Mouse (Mus musculus) midbrain, embryonic 15.5 days (tissue): ENCODE measurements at regions not wholly inside any gene's neighbourhood (a gene's known extent, or its start where the extent isn't known, plus 50 kb on each side); places are given as distances from the start of the nearest gene placed in this dataset.

ENCODE experiments used
- ATAC-seq: fragments of 200-750 bp; cut with Nextera tagmentation; replicated peaks from 2 replicates; pipeline ENCODE4 v1.8.0; 2017; ENCODE audit warnings: moderate TSS enrichment
- H3K27ac ChIP-seq: fragments of 300-500 bp; sonication (generic); 2 replicates; pipeline ENCODE4 v1.5.1; 2015; ENCODE audit warnings: mild to moderate bottlenecking, inconsistent platforms
- H3K27me3 ChIP-seq: fragments of 300-500 bp; sonication (generic); replicated peaks from 2 replicates; pipeline ENCODE4 v1.6.1; 2015; ENCODE audit warnings: inconsistent platforms
- H3K36me3 ChIP-seq: fragments of 300-500 bp; sonication (generic); replicated peaks from 2 replicates; pipeline ENCODE4 v1.6.1; 2015; ENCODE audit warnings: inconsistent platforms
- H3K4me1 ChIP-seq: fragments of 300-500 bp; sonication (generic); 2 replicates; pipeline ENCODE4 v1.6.1; 2015; ENCODE audit warnings: inconsistent platforms
- H3K4me2 ChIP-seq: fragments of 300-500 bp; sonication (generic); 2 replicates; pipeline ENCODE4 v1.6.1; 2015; ENCODE audit warnings: inconsistent platforms, mild to moderate bottlenecking, moderate library complexity
- H3K4me3 ChIP-seq: fragments of 300-500 bp; sonication (generic); 2 replicates; pipeline ENCODE4 v1.5.1; 2015; ENCODE audit warnings: mild to moderate bottlenecking, inconsistent platforms
- H3K9ac ChIP-seq: fragments of 300-500 bp; sonication (generic); 2 replicates; pipeline ENCODE4 v1.6.1; 2015; ENCODE audit warnings: mild to moderate bottlenecking, inconsistent platforms
- H3K9me3 ChIP-seq: fragments of 300-500 bp; sonication (generic); 2 replicates; pipeline ENCODE4 v1.6.1; 2016; ENCODE audit warnings: inconsistent platforms
- WGBS: fragments of 180-500 bp; shearing (Covaris S2); methylation state at CpG from one replicate; pipeline ENCODE4 v1.1.7; 2015; ENCODE audit warnings: mixed read lengths; 5-methylcytosine and 5-hydroxymethylcytosine counted together

DNA sequence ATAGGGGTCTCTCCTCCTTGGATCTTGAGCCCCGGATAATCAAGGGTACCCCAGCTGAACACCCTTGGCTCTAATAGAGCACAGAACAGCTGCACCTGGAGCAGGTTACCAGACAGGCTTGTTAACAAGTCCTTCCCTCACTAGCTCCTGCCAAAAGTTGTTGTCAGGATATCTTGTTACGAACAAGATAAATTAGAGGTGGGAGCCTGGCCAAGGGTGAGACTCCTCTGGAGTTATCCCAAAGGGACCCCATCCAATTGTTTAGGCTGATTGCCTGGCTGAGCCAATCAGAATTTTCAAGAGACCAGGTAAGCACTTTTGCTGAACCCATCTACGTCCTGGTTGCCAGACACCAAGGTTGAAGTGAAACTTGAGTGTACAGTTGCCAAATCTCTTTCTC lies 465.2 kb upstream of the Gm19410 start:
- H3K4me3 ChIP-seq = no peak overlapping the region
- WGBS = 71% methylated on average over 3 of the region's 3 CpGs
- no peak for ATAC-seq
- H3K4me2 ChIP-seq = no peak overlapping the region
- no peak overlapping the region for H3K9ac ChIP-seq
- H3K9me3 ChIP-seq = no peaks in the 10 kb centered on the region
- no peak overlapping the region for H3K27ac ChIP-seq
- H3K4me1 ChIP-seq = no peaks in the 10 kb centered on the region
- H3K36me3 ChIP-seq = no peaks in the 10 kb centered on the region
- no peaks in the 10 kb centered on the region for H3K27me3 ChIP-seq

- 72% methylated on average over 10 of the region's 10 CpGs for WGBS
- H3K9ac ChIP-seq = no peak overlapping the region
- H3K27ac ChIP-seq = no peak overlapping the region
- ATAC-seq = 0 out of 2 replicates have a peak, but pooled peaks have one; percentile 56
- H3K27me3 ChIP-seq = no peaks in the 10 kb centered on the region
- no peak overlapping the region for H3K4me3 ChIP-seq
- no peaks in the 10 kb centered on the region for H3K36me3 ChIP-seq
- no peaks in the 10 kb centered on the region for H3K9me3 ChIP-seq
- H3K4me2 ChIP-seq = no peak overlapping the region
- H3K4me1 ChIP-seq = no peaks in the 10 kb centered on the region
Measured at GRCm38 (mm10) chr8:35300881-35301521, 464.6 kb upstream of the Gm19410 start.

DNA sequence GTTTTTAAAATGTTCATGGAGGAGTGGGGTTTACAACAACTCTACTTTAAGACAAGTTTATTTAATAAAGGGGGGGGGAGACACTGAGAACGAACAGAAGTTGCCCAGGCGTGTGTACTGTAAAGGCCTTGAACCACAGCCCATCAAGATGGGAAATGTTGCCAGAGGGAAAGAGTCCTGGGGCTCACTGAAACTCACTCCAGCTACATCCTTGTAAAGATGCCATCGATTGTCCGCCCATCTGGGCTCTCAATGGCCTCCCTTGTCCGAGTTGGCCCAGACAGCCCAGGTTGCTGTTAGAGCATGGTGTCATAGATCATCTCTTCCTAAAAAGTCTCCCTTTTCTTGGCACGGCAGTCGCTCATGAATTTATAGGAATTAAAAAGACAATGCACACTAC lies 462.7 kb upstream of the Gm19410 start:
- Histone ChIP-seq H3K36me3 (no peaks in the 10 kb centered on the region), H3K27me3 (no peaks in the 10 kb centered on the region), H3K9me3 (no peaks in the 10 kb centered on the region), H3K4me2 (no peak overlapping the region), H3K4me1 (no peaks in the 10 kb centered on the region), H3K9ac (no peak overlapping the region), H3K27ac (no peak overlapping the region), H3K4me3 (no peak overlapping the region)
- 96% methylated on average over 7 of the region's 7 CpGs for WGBS
- ATAC-seq = no peak

GRCm38 (mm10) chr8:35321270-35321865 lies 444.2 kb upstream of the Gm19410 start:
- Histone ChIP-seq H3K9ac (no peak overlapping the region), H3K4me3 (no peak overlapping the region), H3K9me3 (no peaks in the 10 kb centered on the region), H3K4me2 (no peak overlapping the region), H3K27me3 (no peaks in the 10 kb centered on the region), H3K4me1 (no peaks in the 10 kb centered on the region), H3K36me3 (no peaks in the 10 kb centered on the region), H3K27ac (no peak overlapping the region)
- ATAC-seq = no peak
- WGBS = 84% methylated on average over 10 of the region's 10 CpGs

DNA sequence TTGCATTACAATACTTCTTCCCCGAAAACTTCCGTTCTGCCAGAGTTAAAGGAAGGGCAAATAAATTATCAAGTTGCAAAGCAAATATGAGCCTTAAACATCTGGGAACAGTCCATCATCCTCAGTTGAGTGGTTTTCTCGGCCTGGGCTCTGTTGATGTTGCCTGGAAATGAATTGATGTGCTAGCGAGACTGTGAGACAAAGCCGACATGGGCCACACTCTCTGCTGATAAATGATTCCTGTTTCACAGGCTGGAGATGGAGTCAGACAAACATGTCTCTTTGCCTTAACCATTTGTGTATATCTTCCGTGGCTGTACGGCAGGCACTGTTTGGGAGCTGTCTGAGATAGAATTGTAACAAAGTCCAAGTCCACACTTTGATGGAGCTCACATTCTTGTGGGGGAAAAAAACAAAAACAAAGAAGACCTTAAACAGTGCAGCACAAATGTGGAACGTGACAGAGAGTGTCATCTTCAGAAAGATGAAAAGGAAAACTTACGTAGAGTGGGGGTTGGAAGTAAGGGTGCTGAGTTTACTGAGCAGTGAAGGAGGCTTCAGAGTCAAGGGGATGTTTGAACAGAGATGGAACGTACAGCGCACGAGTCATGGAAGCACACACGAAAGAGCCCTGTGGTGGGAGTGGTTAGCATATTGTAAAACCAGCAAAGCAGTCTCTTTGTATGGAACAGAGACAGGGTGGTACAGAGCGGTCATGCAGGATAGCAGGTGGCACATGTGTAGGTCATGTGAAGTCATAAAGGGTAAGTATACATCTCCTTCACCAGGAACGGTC lies 442.2 kb upstream of the Gm19410 start:
- Histone ChIP-seq H3K27me3 (no peaks in the 10 kb centered on the region), H3K9me3 (no peaks in the 10 kb centered on the region)
- WGBS = 81% methylated on average over 15 of the region's 15 CpGs

More for the DNA sequence above, 442.2 kb upstream of the Gm19410 start:
- H3K36me3 ChIP-seq = no peaks in the 10 kb centered on the region
- no peak overlapping the region for H3K4me3 ChIP-seq
- no peak overlapping the region for H3K9ac ChIP-seq
- H3K4me1 ChIP-seq = no peaks in the 10 kb centered on the region
- H3K4me2 ChIP-seq = no peak overlapping the region
- no peak overlapping the region for H3K27ac ChIP-seq
- ATAC-seq = no peak
